10 mouse cellular contexts compared by ENCODE assay signal in the genomic region with DNA sequence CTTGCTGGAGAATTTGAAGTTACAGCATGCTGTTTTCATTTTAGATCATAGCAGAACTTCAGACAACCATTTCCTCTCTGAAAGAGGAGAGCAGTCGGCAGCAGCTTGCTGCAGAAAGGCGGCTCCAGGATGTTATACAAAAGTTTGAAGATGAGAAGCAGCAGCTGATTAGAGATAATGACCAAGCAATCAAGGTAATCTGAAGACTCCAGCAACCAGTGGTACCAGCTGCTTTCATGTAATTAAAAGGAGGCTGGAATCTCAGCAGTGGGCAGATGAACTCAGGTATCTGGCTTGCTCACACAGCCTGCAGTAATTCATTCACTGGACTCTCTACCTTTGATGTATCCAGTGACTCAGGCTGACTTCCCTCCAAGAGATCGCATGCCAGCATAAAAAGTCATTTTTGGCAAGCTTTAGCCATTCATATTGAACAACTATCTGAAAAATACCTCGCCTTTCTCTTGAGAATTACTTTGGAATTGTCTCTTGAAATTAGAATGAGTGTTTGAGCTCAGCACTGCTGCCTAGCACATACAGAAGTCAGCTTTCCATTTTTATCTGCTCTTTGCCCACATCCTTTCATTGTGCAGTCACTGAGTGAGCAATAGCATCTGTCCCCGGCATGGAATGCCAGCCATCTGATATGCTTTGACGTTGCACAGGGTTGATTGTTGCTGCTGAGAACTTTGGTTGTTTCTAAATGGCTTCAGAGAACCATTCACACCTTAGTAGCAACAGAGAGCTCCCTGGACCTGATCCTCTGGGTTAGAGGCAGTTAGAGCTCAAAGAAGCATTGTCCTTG.
DNase-seq lines count a peak whose midpoint lies in the region; ATAC-seq lines count a peak whose summit lies in the region.
"Had no signal": no experiment of that assay in that cellular context is flagged by ENCODE, and none has a peak within 500 bp of the region (broad histone marks: within the 10 kb centered on the region; RNA-seq: fewer than 3 reads in every experiment).

No protein-coding gene starts in this region.

- no peaks in the 10 kb centered on the region for H3K9me3 ChIP-seq in limb, embryonic 11.5 days (ENCODE audit: control insufficient read depth, low read length)
- H3K9me3 ChIP-seq in limb, embryonic 10.5 days (replicated peaks) = no peaks in the 10 kb centered on the region
- no peaks in the 10 kb centered on the region for H3K9me3 ChIP-seq in embryonic facial prominence, embryonic 12.5 days
- H3K9me3 ChIP-seq in limb, embryonic 13.5 days = no peaks in the 10 kb centered on the region

- ATAC-seq in limb, embryonic 11.5 days (ENCODE audit: insufficient number of reproducible peaks, low FRiP score, low TSS enrichment, low read depth) = no peak
- ATAC-seq in embryonic facial prominence, embryonic 12.5 days (ENCODE audit: insufficient number of reproducible peaks, insufficient read depth, low FRiP score, low TSS enrichment) = no peak
- ATAC-seq in limb, embryonic 13.5 days (ENCODE audit: low FRiP score, low read depth) = no peak

- no peaks in the 10 kb centered on the region; the same call in 1 of the 2 replicates for H3K36me3 ChIP-seq in limb, embryonic 11.5 days (ENCODE audit: control insufficient read depth, insufficient read depth, low read length)
- no peaks in the 10 kb centered on the region for H3K36me3 ChIP-seq in limb, embryonic 10.5 days
- H3K36me3 ChIP-seq in embryonic facial prominence, embryonic 12.5 days = no peaks in the 10 kb centered on the region
- H3K36me3 ChIP-seq in limb, embryonic 13.5 days = no peaks in the 10 kb centered on the region

- 0 out of 2 replicates have a peak, but pooled peaks cover 2% of the 10 kb centered on the region for H3K4me1 ChIP-seq in limb, embryonic 11.5 days (ENCODE audit: control insufficient read depth, insufficient read depth, low read length)
- H3K4me1 ChIP-seq in limb, embryonic 10.5 days = peaks cover 7% of the 10 kb centered on the region; the same call in 1 of the 2 replicates
- peaks cover 13% of the 10 kb centered on the region for H3K4me1 ChIP-seq in embryonic facial prominence, embryonic 12.5 days
- H3K4me1 ChIP-seq in limb, embryonic 13.5 days = peaks cover 22% of the 10 kb centered on the region

- H3K27ac ChIP-seq in limb, embryonic 11.5 days (replicated peaks; ENCODE audit: low read depth, low read length) = no peak overlapping the region
- no peak overlapping the region for H3K27ac ChIP-seq in limb, embryonic 10.5 days
- H3K27ac ChIP-seq in embryonic facial prominence, embryonic 12.5 days = peak overlapping the region; percentile 86
- peak overlapping the region; percentile 53; the same call in 1 of the 2 replicates for H3K27ac ChIP-seq in limb, embryonic 13.5 days

- no peak overlapping the region for H3K4me3 ChIP-seq in limb, embryonic 11.5 days (ENCODE audit: low read depth, low read length)
- no peak overlapping the region for H3K4me3 ChIP-seq in limb, embryonic 10.5 days
- no peak overlapping the region for H3K4me3 ChIP-seq in embryonic facial prominence, embryonic 12.5 days
- no peak overlapping the region for H3K4me3 ChIP-seq in limb, embryonic 13.5 days

- H3K4me2 ChIP-seq in limb, embryonic 11.5 days (ENCODE audit: low read depth, severe bottlenecking) = no peak overlapping the region
- H3K4me2 ChIP-seq in embryonic facial prominence, embryonic 12.5 days (replicated peaks) = 0 out of 2 replicates have a peak overlapping the region, but pooled peaks have one; percentile 2
- peak overlapping the region; percentile 9; the same call in 1 of the 2 replicates for H3K4me2 ChIP-seq in limb, embryonic 13.5 days (replicated peaks)

- no peaks in the 10 kb centered on the region for H3K27me3 ChIP-seq in limb, embryonic 11.5 days (ENCODE audit: control insufficient read depth, insufficient read depth, low read length)
- no peaks in the 10 kb centered on the region for H3K27me3 ChIP-seq in limb, embryonic 10.5 days (ENCODE audit: low read depth, poor library complexity, severe bottlenecking)
- no peaks in the 10 kb centered on the region for H3K27me3 ChIP-seq in embryonic facial prominence, embryonic 12.5 days
- H3K27me3 ChIP-seq in limb, embryonic 13.5 days = no peaks in the 10 kb centered on the region
- H3K27me3 ChIP-seq: CH12.LX had no signal

- 42% methylated on average over 6 of the region's 6 CpGs for WGBS in limb, embryonic 11.5 days
- WGBS in limb, embryonic 10.5 days = 50% methylated on average over 6 of the region's 6 CpGs
- 33% methylated on average over 6 of the region's 6 CpGs for WGBS in embryonic facial prominence, embryonic 12.5 days
- WGBS in limb, embryonic 13.5 days = 28% methylated on average over 6 of the region's 6 CpGs

- DNase-seq in frontal cortex, adult 2 months (ENCODE audit: extremely low spot score in 1 of 2, low spot score in 1 of 2) = peak; percentile 34 to 64
- no peak for DNase-seq in frontal cortex, postnatal 10 days (ENCODE audit: low spot score in 2 of 2)
- peak; percentile 20 for DNase-seq in limb, embryonic 11.5 days (ENCODE audit: low spot score)
- no peak for DNase-seq in limb, embryonic 10.5 days (ENCODE audit: low spot score)
- DNase-seq in neural tube, embryonic 10.5 days (ENCODE audit: extremely low spot score, low spot score) = no peak
- DNase-seq in liver = no peak
- DNase-seq: kidney, adult 2 months had no signal

- H3K9ac ChIP-seq in limb, embryonic 11.5 days (ENCODE audit: low read length) = no peak overlapping the region
- H3K9ac ChIP-seq in embryonic facial prominence, embryonic 12.5 days = no peak overlapping the region
- no peak overlapping the region for H3K9ac ChIP-seq in limb, embryonic 13.5 days

Comparison
In these comparisons a context has a peak if more than half of its experiments do, and no peak if none do; other contexts are left out.
1. DNase-seq: peak in frontal cortex, adult 2 months (2 of 2) and limb, embryonic 11.5 days (single experiment); none in frontal cortex, postnatal 10 days (0 of 2), limb, embryonic 10.5 days (single experiment), neural tube, embryonic 10.5 days (single experiment) and liver (single experiment).
2. H3K27ac ChIP-seq: peak in embryonic facial prominence, embryonic 12.5 days (single experiment) and limb, embryonic 13.5 days (single experiment); none in limb, embryonic 11.5 days (single experiment) and limb, embryonic 10.5 days (single experiment).